Mouse (Mus musculus): ENCODE results near the gene Ehd2.

- TF ChIP-seq POLR2A (IDR thresholded peaks at IDR 0.05; ENCODE audit: insufficient read depth, low read depth, low read length): no peak
- no peak for TF ChIP-seq CTCF (IDR thresholded peaks at IDR 0.05; ENCODE audit: insufficient read depth, low read depth, low read length)
These were observed 17.4 kb downstream of the Ehd2 start for GRCm38 (mm10) chr7:15950008-15950407.

All from olfactory bulb, adult 2 months (tissue).